Mouse (Mus musculus) embryonic facial prominence, embryonic 10.5 days (tissue): ENCODE data around the gene Lhx4. TPM values are rescaled to one million over a fixed set of nuclear protein-coding genes. Genes with fewer than 3 reads are reported as not detected.

Source experiments
- DNase-seq: peaks from one replicate; pipeline ENCODE4 v3.0.0-alpha.2; 2017; ENCODE audit warnings: low spot score
- H3K27ac ChIP-seq: fragments of 300-500 bp; sonication (generic); replicated peaks from 2 replicates; pipeline ENCODE4 v1.5.1; 2016; ENCODE audit warnings: mild to moderate bottlenecking
- H3K27me3 ChIP-seq: fragments of 300-500 bp; sonication (generic); replicated peaks from 2 replicates; pipeline ENCODE4 v1.6.1; 2016; ENCODE audit warnings: low read depth, mild to moderate bottlenecking; ENCODE audit not compliant: poor library complexity, severe bottlenecking
- H3K36me3 ChIP-seq: fragments of 300-500 bp; sonication (generic); replicated peaks from 2 replicates; pipeline ENCODE4 v1.6.1; 2016; ENCODE audit warnings: mild to moderate bottlenecking, moderate library complexity
- H3K4me1 ChIP-seq: fragments of 300-500 bp; sonication (generic); 2 replicates; pipeline ENCODE4 v1.6.1; 2016
- H3K4me3 ChIP-seq: fragments of 300-500 bp; sonication (generic); 2 replicates; pipeline ENCODE4 v1.5.1; 2016; ENCODE audit warnings: mild to moderate bottlenecking, moderate library complexity
- H3K9me3 ChIP-seq: fragments of 300-500 bp; sonication (generic); 2 replicates; pipeline ENCODE4 v1.6.1; 2016; ENCODE audit warnings: mild to moderate bottlenecking
- WGBS: fragments of 180-500 bp; shearing (Covaris S2); methylation state at CpG from one replicate; pipeline ENCODE4 v1.1.7; 2016; 5-methylcytosine and 5-hydroxymethylcytosine counted together
- polyA plus RNA-seq: library from polyadenylated mRNA; unstranded; fragments of >200 nt; fragmentation: Nextera tagmentation; extraction: Ambion mirVana; gene quantifications from 2 replicates; pipeline ENCODE4 v1.2.1, GENCODE M21; 2016

Lhx4 gene
- polyA plus RNA-seq, 1 experiment from 2014 or later: 1.1 TPM

DNA sequence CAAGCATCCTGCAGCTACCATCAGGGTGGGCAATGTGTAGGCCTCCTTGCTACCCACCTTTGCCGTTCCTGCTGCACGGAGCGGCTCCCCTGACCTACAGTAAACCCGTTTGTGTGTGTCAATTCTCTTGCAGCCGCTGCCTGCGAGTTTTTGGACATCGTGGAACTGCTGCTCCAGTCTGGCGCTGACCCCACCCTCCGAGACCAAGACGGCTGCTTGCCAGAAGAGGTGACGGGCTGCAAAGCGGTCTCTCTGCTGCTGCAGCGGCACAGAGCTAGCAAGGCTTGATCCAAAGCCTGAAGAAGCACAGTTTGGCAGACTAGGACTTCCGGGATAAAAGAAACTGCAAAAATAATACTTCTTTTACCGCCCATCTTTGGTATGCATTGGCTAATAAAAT, 64.7 kb downstream of the Lhx4 start:
- 89% methylated on average over 15 of the region's 15 CpGs for WGBS
- no peaks in the 10 kb centered on the region for H3K36me3 ChIP-seq
- DNase-seq: no peak
- H3K27ac ChIP-seq: no peak overlapping the region
- H3K4me3 ChIP-seq: no peak overlapping the region
- H3K4me1 ChIP-seq: peaks cover 10% of the 10 kb centered on the region; the same call in 1 of the 2 replicates
- no peaks in the 10 kb centered on the region for H3K9me3 ChIP-seq
- no peaks in the 10 kb centered on the region for H3K27me3 ChIP-seq

DNA sequence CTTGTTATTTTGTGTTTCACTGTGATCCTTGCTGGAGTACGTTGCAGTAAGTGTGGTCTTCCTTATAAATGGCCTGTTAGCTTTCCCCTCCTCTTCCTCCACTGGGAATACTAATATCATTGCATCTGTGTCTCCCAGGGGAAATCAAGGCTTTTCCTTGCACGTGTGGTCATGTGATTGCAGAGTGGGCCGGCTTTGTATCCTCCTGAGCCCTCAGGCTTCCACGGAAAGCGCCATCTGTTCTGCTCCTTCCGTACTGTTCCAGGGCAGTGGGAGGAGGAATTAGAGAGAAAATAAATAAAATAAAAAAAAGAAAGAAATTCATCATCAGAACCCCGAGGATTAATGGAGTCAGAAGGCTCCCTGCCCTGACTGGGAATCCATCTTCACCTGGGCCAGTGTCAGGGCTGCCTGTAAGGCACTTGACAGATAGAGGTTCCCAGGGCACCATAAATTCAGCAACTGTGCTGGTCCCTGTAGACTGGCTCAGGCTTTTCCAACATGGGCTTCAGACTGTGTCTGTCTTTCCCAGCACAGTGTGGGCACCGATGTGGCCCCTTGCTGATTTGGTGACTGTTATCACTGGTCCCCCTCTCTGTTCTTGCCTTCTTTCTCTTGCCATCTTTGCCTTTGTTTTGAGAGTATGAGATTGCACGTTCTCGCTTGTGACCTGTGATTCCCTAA, 70.2 kb downstream of the Lhx4 start:
- Histone ChIP-seq H3K36me3 (no peaks in the 10 kb centered on the region; the same call in 1 of the 2 replicates), H3K4me1 (peaks cover 18% of the 10 kb centered on the region), H3K27ac (no peak overlapping the region), H3K4me3 (no peak overlapping the region), H3K27me3 (no peaks in the 10 kb centered on the region), H3K9me3 (no peaks in the 10 kb centered on the region)
- no peak for DNase-seq
- 70% methylated on average over 10 of the region's 10 CpGs for WGBS

DNA sequence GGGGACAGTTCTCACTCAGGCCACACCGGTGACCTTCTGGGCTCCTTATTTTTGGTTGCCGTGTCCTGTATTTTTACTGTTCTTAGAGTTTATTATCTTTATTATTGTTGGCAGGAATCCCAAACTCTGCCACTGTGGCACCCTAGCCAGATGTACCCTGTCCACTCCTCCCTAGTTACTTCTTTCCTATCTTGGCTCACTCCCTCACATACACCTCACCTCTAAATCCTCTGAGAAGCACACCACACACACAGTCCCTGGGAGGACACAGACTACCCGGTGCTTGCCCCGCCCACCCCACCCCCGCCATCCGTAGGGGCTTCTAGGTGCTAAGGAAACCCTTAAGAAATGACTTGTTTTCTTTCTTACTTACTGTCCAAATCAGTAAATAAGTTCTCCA, 75.9 kb downstream of the Lhx4 start:
- Histone ChIP-seq H3K9me3 (no peaks in the 10 kb centered on the region), H3K27ac (no peak overlapping the region), H3K27me3 (no peaks in the 10 kb centered on the region), H3K4me1 (no peaks in the 10 kb centered on the region), H3K4me3 (no peak overlapping the region), H3K36me3 (no peaks in the 10 kb centered on the region; the same call in 1 of the 2 replicates)
- 95% methylated on average over 6 of the region's 6 CpGs for WGBS
- DNase-seq: no peak

DNA sequence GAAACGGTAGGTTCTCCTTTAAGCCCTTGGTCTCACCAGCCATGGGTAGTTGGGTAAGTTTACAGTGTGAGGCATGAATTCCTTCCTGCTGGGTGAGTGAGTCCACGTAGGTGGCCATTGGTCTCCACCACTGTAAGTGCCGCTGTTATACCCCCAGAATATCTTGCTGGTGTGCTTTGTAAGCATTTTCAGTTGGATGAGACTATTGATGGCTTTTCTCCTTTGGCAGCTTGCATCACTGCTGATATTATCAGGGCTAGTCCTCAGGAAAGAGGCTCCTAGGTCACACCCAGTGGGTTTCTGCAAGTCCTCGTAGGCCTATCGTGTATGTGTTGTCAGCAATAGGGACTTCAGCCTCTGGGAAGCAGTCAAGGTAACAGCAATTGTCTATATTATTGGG, 87.5 kb downstream of the Lhx4 start:
- Histone ChIP-seq H3K27me3 (no peaks in the 10 kb centered on the region), H3K4me3 (no peak overlapping the region), H3K27ac (no peak overlapping the region), H3K9me3 (no peaks in the 10 kb centered on the region), H3K4me1 (peaks cover 15% of the 10 kb centered on the region), H3K36me3 (no peaks in the 10 kb centered on the region)
- DNase-seq: no peak
- 85% methylated on average over 5 of the region's 5 CpGs for WGBS

DNA sequence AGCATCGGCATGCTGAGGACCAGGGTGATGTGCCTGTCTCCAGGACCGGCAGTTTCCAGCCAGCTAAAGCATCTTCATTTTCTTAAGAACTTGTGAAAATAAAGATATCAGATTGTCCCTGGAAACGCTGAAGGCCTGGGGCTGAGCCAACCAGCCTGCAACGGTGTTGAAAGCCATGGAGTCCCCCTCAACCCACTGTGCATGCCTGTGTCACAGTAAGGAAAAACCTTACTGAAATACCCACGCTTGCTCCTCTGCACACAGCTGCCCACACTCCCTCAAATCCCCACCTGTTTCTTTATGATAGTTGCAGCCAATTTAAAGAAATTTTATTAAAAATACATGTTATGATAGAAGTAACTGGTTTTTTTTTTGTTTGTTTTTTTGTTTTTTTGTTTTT, 95.2 kb downstream of the Lhx4 start:
- H3K4me3 ChIP-seq: no peak overlapping the region
- H3K27me3 ChIP-seq: no peaks in the 10 kb centered on the region
- peaks cover 4% of the 10 kb centered on the region; the same call in 1 of the 2 replicates for H3K4me1 ChIP-seq
- no peaks in the 10 kb centered on the region for H3K9me3 ChIP-seq
- no peaks in the 10 kb centered on the region for H3K36me3 ChIP-seq
- WGBS: 75% methylated on average over 5 of the region's 5 CpGs
- no peak overlapping the region for H3K27ac ChIP-seq
- DNase-seq: no peak

DNA sequence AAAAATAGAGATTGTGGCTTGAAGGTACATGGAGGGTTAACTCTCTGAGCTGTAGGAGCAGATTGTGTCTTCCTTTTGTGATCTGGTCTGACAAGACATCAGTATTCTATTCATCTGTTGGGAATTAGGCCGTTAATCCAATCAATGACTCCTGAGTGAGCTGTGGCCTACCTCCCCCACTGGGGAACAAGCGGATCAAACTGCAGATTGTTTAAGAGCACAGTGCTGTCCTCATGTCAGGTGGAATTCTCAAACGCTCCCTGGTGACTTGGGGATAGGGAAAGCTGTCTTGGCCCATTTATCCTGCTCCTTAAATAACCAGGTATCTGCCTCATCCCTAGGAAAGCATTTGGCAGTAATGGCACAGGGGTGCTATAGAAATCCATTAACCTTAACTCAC, 96.5 kb downstream of the Lhx4 start:
- Histone ChIP-seq H3K9me3 (no peaks in the 10 kb centered on the region), H3K27me3 (no peaks in the 10 kb centered on the region), H3K4me1 (peaks cover 4% of the 10 kb centered on the region; the same call in 1 of the 2 replicates), H3K4me3 (no peak overlapping the region), H3K27ac (no peak overlapping the region), H3K36me3 (no peaks in the 10 kb centered on the region)
- DNase-seq: no peak
- 11% methylated on average over 3 of the region's 3 CpGs for WGBS

DNA sequence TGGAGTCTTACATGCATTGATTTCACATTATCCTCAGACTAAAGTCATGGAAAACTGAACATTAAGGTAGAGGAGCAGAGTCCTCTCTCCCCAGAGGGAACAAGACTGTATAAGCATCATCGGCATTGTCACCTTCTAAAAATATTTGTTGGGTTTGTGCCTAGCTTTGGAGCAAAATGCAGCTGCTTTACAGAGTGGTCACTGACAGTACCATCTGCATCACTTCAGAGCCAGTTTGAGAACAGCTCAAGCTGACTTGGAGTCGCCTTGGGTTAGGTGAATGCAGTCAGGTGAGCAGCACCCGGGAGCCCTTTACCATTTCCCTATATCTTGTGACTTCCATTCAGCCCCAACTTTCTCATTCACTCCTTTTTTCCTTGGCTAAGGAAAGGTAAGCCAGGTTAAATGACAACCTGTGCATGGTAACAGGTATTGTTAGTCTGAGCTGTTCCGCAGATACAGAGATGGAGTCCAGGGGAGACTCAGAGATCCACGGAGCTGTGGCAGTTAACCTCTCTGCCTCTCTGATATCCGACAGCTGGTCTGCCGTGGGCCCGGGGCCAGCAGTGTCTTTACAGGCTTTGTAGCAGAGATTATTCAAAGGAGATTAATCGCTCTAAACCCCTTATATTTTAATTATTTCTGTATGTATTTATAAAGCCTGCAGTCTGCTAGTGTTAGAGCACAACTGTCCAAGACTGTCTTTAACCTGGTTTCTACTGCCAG, 101.2 kb downstream of the Lhx4 start:
- H3K36me3 ChIP-seq: no peaks in the 10 kb centered on the region

More for the DNA sequence above, 101.2 kb downstream of the Lhx4 start:
- H3K9me3 ChIP-seq: no peaks in the 10 kb centered on the region
- no peak overlapping the region for H3K27ac ChIP-seq
- peaks cover 15% of the 10 kb centered on the region for H3K4me1 ChIP-seq
- WGBS: 84% methylated on average over 9 of the region's 9 CpGs
- DNase-seq: no peak
- H3K27me3 ChIP-seq: no peaks in the 10 kb centered on the region
- H3K4me3 ChIP-seq: no peak overlapping the region

Other genes with a start within 250 kb of the Lhx4 start
- 77.6 and 79.5 TPM in 2 replicates for gene Acbd6, start 193.6 kb downstream of the Lhx4 start, polyA plus RNA-seq
- gene Qsox1, start 61.2 kb upstream of the Lhx4 start, polyA plus RNA-seq: 14.8 and 14.9 TPM in 2 replicates
- gene Cep350, start 221.6 kb upstream of the Lhx4 start, polyA plus RNA-seq: 7.7 and 8.2 TPM in 2 replicates